Mouse (Mus musculus) left cerebral cortex, postnatal 14 days (tissue): ENCODE data around the gene Hfe2. TPM values are rescaled to one million over a fixed set of nuclear protein-coding genes. Genes with fewer than 3 reads are reported as not detected.
"Not testable (repeated sequence)": the region's sequence is repeated elsewhere in the genome, so short reads cannot be mapped to it uniquely, and the experiment has no call there.

Experiments
- DNase-seq, 2 experiments: peaks; one replicate each; pipeline ENCODE4 v3.0.0; 2021 to 2022; ENCODE audit warnings: low spot score in 2 of 2, mixed read lengths in 1 of 2
- intact Hi-C: fragments of 180-260 bp; cut with DNase I; formaldehyde crosslinking; loops from one replicate; pipeline ENCODE4 v1.15.1; 2025
- long read RNA-seq, 2 experiments: library from polyadenylated mRNA; stranded (forward); transcript quantifications; one replicate each; pipeline ENCODE4 v2.0.0; 2021
- total RNA-seq, 2 experiments: library from RNA; stranded (reverse); gene quantifications; 2 replicates each; pipeline ENCODE4 v1.2.3; 2021

The Hfe2 gene
- total RNA-seq: under 1 TPM; 0.18 to 0.42 TPM
- long read RNA-seq, experiment 1, partial matches to known transcripts: 1 of 1 reads
- long read RNA-seq, experiment 1, other reads (novel, unspliced or antisense): 0 of 1 reads
- long read RNA-seq, experiment 2: 0 reads

- intact Hi-C loops: no loop called here
- no peak for DNase-seq
Observed at GRCm38 (mm10) chr3:96524914-96525313, at the start of gene Hfe2. Gene Hfe2, plus strand, starts transcription at chr3:96525172.

GRCm38 (mm10) chr3:96477084-96477483 is 47.9 kb upstream of the Hfe2 start:
- DNase-seq: no peak
- intact Hi-C loops: no loop called here

- intact Hi-C loops: no loop called here
- DNase-seq: no peak
Observed at GRCm38 (mm10) chr3:96477558-96477957, 47.4 kb upstream of the Hfe2 start.

- no peak for DNase-seq
- intact Hi-C loops: no loop called here
Observed at GRCm38 (mm10) chr3:96479249-96479648, 45.7 kb upstream of the Hfe2 start.

- intact Hi-C loops: no loop called here
- DNase-seq: no peak
Observed at GRCm38 (mm10) chr3:96480684-96481270, 44.2 kb upstream of the Hfe2 start.

- intact Hi-C loops: no loop called here
- no peak for DNase-seq
Observed at GRCm38 (mm10) chr3:96481856-96482255, 43.1 kb upstream of the Hfe2 start.

GRCm38 (mm10) chr3:96482451-96482850 is 42.5 kb upstream of the Hfe2 start:
- intact Hi-C loops: no loop called here

GRCm38 (mm10) chr3:96483044-96483443 is 41.9 kb upstream of the Hfe2 start:
- DNase-seq, intact Hi-C loops: not testable (repeated sequence)

More at GRCm38 (mm10) chr3:96482451-96482850, 42.5 kb upstream of the Hfe2 start:
- no peak for DNase-seq

- intact Hi-C loops: no loop called here
- no peak for DNase-seq
Observed at GRCm38 (mm10) chr3:96483946-96484345, 41.0 kb upstream of the Hfe2 start.

- DNase-seq: no peak
- intact Hi-C loops: no loop called here
Observed at GRCm38 (mm10) chr3:96484921-96485320, 40.1 kb upstream of the Hfe2 start.

GRCm38 (mm10) chr3:96485361-96485760 is 39.6 kb upstream of the Hfe2 start:
- no peak for DNase-seq
- intact Hi-C loops: no loop called here

GRCm38 (mm10) chr3:96486064-96486827 is 38.7 kb upstream of the Hfe2 start:
- DNase-seq, intact Hi-C loops: not testable (repeated sequence)

GRCm38 (mm10) chr3:96486828-96487559 is 38.0 kb upstream of the Hfe2 start:
- intact Hi-C loops, DNase-seq: not testable (repeated sequence)

- no peak for DNase-seq
- intact Hi-C loops: no loop called here
Observed at GRCm38 (mm10) chr3:96487596-96488289, 37.2 kb upstream of the Hfe2 start.

GRCm38 (mm10) chr3:96488290-96488906 is 36.6 kb upstream of the Hfe2 start:
- DNase-seq, intact Hi-C loops: not testable (repeated sequence)

- DNase-seq, intact Hi-C loops: not testable (repeated sequence)
Observed at GRCm38 (mm10) chr3:96488907-96489629, 35.9 kb upstream of the Hfe2 start.

- intact Hi-C loops, DNase-seq: not testable (repeated sequence)
Observed at GRCm38 (mm10) chr3:96489636-96490035, 35.3 kb upstream of the Hfe2 start.

GRCm38 (mm10) chr3:96494456-96494855 is 30.5 kb upstream of the Hfe2 start:
- DNase-seq, intact Hi-C loops: not testable (repeated sequence)
